Mouse (Mus musculus): Measurements from ENCODE around the gene Prkrip1.

DNA sequence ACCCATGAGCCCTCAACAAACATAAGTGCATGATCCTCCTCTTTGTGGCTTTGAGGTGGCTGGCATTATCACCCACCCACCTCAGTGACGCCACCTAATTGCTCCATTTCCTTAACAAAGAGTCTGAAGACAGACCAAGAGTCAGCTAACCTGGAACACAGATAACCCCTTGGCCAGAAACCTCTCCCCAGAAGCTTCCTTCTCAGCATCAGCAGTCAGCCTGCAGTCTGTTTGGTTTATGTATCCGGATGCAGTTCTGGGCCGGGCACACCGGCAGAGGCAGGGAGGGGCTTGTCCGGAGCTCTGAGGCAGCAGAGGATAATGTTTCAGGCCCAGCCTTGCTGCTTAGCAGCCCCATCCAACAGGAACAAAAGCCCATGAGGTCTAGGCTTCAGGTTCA is 19.2 kb downstream of the Prkrip1 start:
- TF ChIP-seq EP300 (IDR thresholded peaks at IDR 0.05; ENCODE audit: insufficient read depth, low read depth, low read length) (no peak), POLR2A (IDR thresholded peaks at IDR 0.05; ENCODE audit: insufficient read depth, low read length) (no peak), CTCF (IDR thresholded peaks at IDR 0.05; ENCODE audit: low read depth, low read length) (no peak)

Measured in ES-Bruce4 (cell line).